Mouse (Mus musculus) forebrain, postnatal 0 days (tissue): Measurements from ENCODE around the gene Edil3. TPM values are rescaled to one million over a fixed set of nuclear protein-coding genes. Genes with fewer than 3 reads are reported as not detected.

Experiments used
- ATAC-seq: fragments of 200-750 bp; cut with Nextera tagmentation; 2 replicates; pipeline ENCODE4 v1.8.0; 2017; ENCODE audit warnings: mild to moderate bottlenecking, moderate library complexity
- DNase-seq: peaks from one replicate; pipeline ENCODE4 v3.0.0-alpha.2; 2015
- H3K27ac ChIP-seq: fragments of 300-500 bp; sonication (generic); 2 replicates; pipeline ENCODE4 v1.5.1; 2014; ENCODE audit warnings: low read depth, mild to moderate bottlenecking, antibody characterized with exemption, low read length, moderate library complexity, mixed read lengths
- H3K27me3 ChIP-seq: fragments of 300-500 bp; sonication (generic); 2 replicates; pipeline ENCODE4 v1.6.1; 2014; ENCODE audit warnings: mild to moderate bottlenecking, low read length, mixed read lengths; ENCODE audit not compliant: insufficient read depth
- H3K36me3 ChIP-seq: fragments of 300-500 bp; sonication (generic); 2 replicates; pipeline ENCODE4 v1.6.1; 2014; ENCODE audit warnings: mild to moderate bottlenecking, moderate library complexity; ENCODE audit not compliant: insufficient read depth
- H3K4me1 ChIP-seq: fragments of 300-500 bp; sonication (generic); 2 replicates; pipeline ENCODE4 v1.6.1; 2014; ENCODE audit warnings: antibody characterized with exemption; ENCODE audit not compliant: insufficient read depth
- H3K4me2 ChIP-seq: fragments of 300-500 bp; sonication (generic); 2 replicates; pipeline ENCODE4 v1.6.1; 2014; ENCODE audit warnings: low read depth, mild to moderate bottlenecking, moderate library complexity
- H3K4me3 ChIP-seq: fragments of 300-500 bp; sonication (generic); 2 replicates; pipeline ENCODE4 v1.5.1; 2014; ENCODE audit warnings: low read depth, low read length, mixed read lengths
- H3K9ac ChIP-seq: fragments of 300-500 bp; sonication (generic); 2 replicates; pipeline ENCODE4 v1.6.1; 2014; ENCODE audit warnings: mild to moderate bottlenecking
- H3K9me3 ChIP-seq: fragments of 300-500 bp; sonication (generic); 2 replicates; pipeline ENCODE4 v1.6.1; 2016; ENCODE audit warnings: low read length
- CTCF ChIP-seq: sonication (generic); IDR thresholded peaks from 2 replicates; pipeline ENCODE4 v1.5.1; 2016; ENCODE audit warnings: antibody characterized with exemption, control low read depth, low read depth
- WGBS: fragments of 180-500 bp; shearing (Covaris S2); extraction: QIAGEN DNeasy Blood & Tissue Kit; methylation state at CpG from one replicate; pipeline ENCODE4 v1.1.7; 2014; 5-methylcytosine and 5-hydroxymethylcytosine counted together
- polyA plus RNA-seq: library from polyadenylated mRNA; unstranded; fragments of >200 nt; fragmentation: Nextera tagmentation; extraction: Ambion mirVana; gene quantifications from 2 replicates; pipeline ENCODE4 v1.2.1, GENCODE M21; 2015
- total RNA-seq: library from RNA; depleted of rRNA; stranded (reverse); fragments of >200 nt; gene quantifications from 2 replicates; pipeline ENCODE4 v1.2.3, GENCODE M21; 2014

Gene Edil3
- total and polyA plus RNA-seq, 2 experiments from 2014 or later = 36.4 to 75.1 TPM

- H3K9ac ChIP-seq = no peak overlapping the region
- no peak for TF ChIP-seq CTCF
- no peak overlapping the region for H3K27ac ChIP-seq
- DNase-seq (no peak), ATAC-seq (no peak)
- no peaks in the 10 kb centered on the region for H3K36me3 ChIP-seq
- no peaks in the 10 kb centered on the region for H3K4me1 ChIP-seq
- no peak overlapping the region for H3K4me3 ChIP-seq
- 84% methylated on average over 4 of the region's 4 CpGs for WGBS
- no peaks in the 10 kb centered on the region for H3K9me3 ChIP-seq
- no peaks in the 10 kb centered on the region for H3K27me3 ChIP-seq
- no peak overlapping the region for H3K4me2 ChIP-seq
Observed at GRCm38 (mm10) chr13:89253990-89254642, 432.8 kb downstream of the Edil3 start.

DNA sequence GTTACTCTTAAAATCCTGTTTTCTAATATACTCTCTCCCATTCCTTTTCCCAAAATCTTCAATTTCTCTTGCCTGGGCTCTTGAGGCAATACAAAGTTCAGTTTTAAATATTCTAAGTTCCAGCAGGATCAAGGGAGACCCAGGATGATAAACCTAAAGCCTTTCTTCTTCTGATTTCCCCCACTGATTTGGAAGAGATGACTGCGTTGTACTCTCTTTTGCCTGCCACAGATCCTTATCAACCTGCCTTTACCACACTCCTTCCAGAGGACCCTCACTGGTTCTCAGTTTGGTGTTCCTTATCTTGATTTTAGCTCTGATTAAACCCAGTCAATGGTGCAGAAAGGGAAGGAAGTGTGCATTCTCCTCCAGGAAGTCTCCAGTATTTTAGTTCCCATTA, 435.6 kb downstream of the Edil3 start:
- no peak for ATAC-seq
- no peaks in the 10 kb centered on the region for H3K4me1 ChIP-seq

DNA sequence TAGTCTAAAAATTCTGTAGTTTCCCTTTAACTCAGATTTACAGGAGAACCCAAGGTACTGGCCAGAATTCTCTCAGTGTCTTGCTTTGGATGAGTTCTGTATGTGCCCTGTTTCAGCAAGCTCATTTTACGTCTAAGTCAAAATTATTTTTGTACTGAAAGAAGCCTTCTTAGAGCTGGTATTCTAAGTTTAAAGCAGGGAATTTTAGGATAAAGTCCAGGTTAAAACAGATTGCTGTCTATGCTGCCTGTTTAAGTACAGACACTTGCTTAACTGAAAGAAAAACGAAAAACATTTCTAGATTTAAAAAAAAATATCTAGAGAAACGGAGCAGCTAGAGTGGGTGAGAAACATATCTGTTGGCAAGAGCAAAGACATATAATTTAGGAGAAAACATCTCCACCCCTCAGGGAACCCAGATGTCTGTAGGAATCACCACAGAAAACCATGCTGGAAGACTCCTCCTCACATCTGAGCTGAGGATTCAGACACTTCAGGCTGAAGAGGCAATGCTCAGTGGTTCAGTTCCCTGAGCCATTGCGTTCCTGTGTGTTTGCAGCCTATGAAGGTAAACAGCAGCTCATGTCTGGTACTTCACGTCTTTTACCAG, 465.5 kb downstream of the Edil3 start:
- Histone ChIP-seq H3K9me3 (no peaks in the 10 kb centered on the region), H3K4me1 (no peaks in the 10 kb centered on the region), H3K9ac (no peak overlapping the region), H3K36me3 (no peaks in the 10 kb centered on the region), H3K4me3 (no peak overlapping the region), H3K27ac (no peak overlapping the region), H3K4me2 (no peak overlapping the region), H3K27me3 (no peaks in the 10 kb centered on the region)
- ATAC-seq = no peak
- peak; percentile 18 for DNase-seq
- WGBS = 50% methylated on average over 5 of the region's 5 CpGs
- TF ChIP-seq CTCF = no peak

More for the DNA sequence above, 435.6 kb downstream of the Edil3 start:
- Histone ChIP-seq H3K4me3 (no peak overlapping the region), H3K9me3 (no peaks in the 10 kb centered on the region), H3K36me3 (no peaks in the 10 kb centered on the region), H3K9ac (no peak overlapping the region), H3K4me2 (no peak overlapping the region), H3K27me3 (no peaks in the 10 kb centered on the region), H3K27ac (no peak overlapping the region)
- WGBS = 97% methylated on average over 1 of the region's 1 CpGs
- DNase-seq = no peak
- no peak for TF ChIP-seq CTCF

DNA sequence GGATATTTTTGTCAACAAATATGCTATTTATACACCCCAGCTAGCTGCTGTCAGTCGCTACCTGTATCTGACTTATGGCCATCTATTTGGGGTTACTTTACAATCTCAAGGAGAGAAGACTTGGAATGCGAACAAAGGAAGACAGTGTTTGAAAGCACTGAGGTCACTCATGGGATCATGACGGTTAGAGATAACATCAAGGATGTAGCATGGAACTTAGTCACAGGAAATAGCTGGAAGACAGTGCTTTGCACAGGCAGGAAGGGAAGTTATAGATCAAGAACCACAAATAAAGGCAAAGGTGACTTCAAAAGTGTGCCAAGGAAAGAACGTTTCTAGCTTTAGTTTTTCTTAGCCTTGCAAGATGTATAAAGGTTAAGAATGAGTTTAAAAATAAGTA, 466.9 kb downstream of the Edil3 start:
- H3K27me3 ChIP-seq = no peaks in the 10 kb centered on the region
- H3K4me3 ChIP-seq = no peak overlapping the region
- no peaks in the 10 kb centered on the region for H3K9me3 ChIP-seq
- no peak for TF ChIP-seq CTCF
- ATAC-seq = no peak
- no peak for DNase-seq
- H3K36me3 ChIP-seq = no peaks in the 10 kb centered on the region
- no peak overlapping the region for H3K27ac ChIP-seq
- no peak overlapping the region for H3K9ac ChIP-seq
- no peak overlapping the region for H3K4me2 ChIP-seq
- no peaks in the 10 kb centered on the region for H3K4me1 ChIP-seq
- 79% methylated on average over 4 of the region's 4 CpGs for WGBS

- 53% methylated on average over 1 of the region's 1 CpGs for WGBS
- no peak for DNase-seq
- H3K9me3 ChIP-seq = no peaks in the 10 kb centered on the region
Observed at GRCm38 (mm10) chr13:89321155-89321554, 499.9 kb downstream of the Edil3 start.

GRCm38 (mm10) chr13:89324282-89324681, 503.0 kb downstream of the Edil3 start:
- Histone ChIP-seq H3K9ac (no peak overlapping the region), H3K4me1 (no peaks in the 10 kb centered on the region), H3K27me3 (no peaks in the 10 kb centered on the region), H3K36me3 (no peaks in the 10 kb centered on the region), H3K27ac (no peak overlapping the region), H3K4me3 (no peak overlapping the region), H3K9me3 (no peaks in the 10 kb centered on the region), H3K4me2 (no peak overlapping the region)
- DNase-seq = no peak
- ATAC-seq = no peak
- WGBS = 81% methylated on average over 2 of the region's 2 CpGs
- no peak for TF ChIP-seq CTCF

More at GRCm38 (mm10) chr13:89321155-89321554, 499.9 kb downstream of the Edil3 start:
- Histone ChIP-seq H3K36me3 (no peaks in the 10 kb centered on the region), H3K9ac (no peak overlapping the region), H3K4me1 (no peaks in the 10 kb centered on the region), H3K4me2 (no peak overlapping the region), H3K27me3 (no peaks in the 10 kb centered on the region), H3K27ac (no peak overlapping the region), H3K4me3 (no peak overlapping the region)
- no peak for TF ChIP-seq CTCF
- no peak for ATAC-seq

- H3K4me3 ChIP-seq = no peak overlapping the region
- no peak overlapping the region for H3K27ac ChIP-seq
- 45% methylated on average over 1 of the region's 1 CpGs for WGBS
- no peaks in the 10 kb centered on the region for H3K9me3 ChIP-seq
- no peaks in the 10 kb centered on the region for H3K27me3 ChIP-seq
- ATAC-seq (peak; percentile 58; the same call in 1 of the 2 replicates), DNase-seq (no peak)
- no peaks in the 10 kb centered on the region for H3K36me3 ChIP-seq
- peak; percentile 39; the same call in 1 of the 2 replicates for TF ChIP-seq CTCF
- H3K4me1 ChIP-seq = no peaks in the 10 kb centered on the region
- no peak overlapping the region for H3K4me2 ChIP-seq
- H3K9ac ChIP-seq = no peak overlapping the region
Observed at GRCm38 (mm10) chr13:89334494-89334893, 513.2 kb downstream of the Edil3 start.
